Mouse (Mus musculus): Measurements from ENCODE around the gene Serpina5. TPM values are rescaled to one million over a fixed set of nuclear protein-coding genes. Genes with fewer than 3 reads are reported as not detected.

Serpina5 gene
- polyA plus RNA-seq, 1 experiment from 2014 or later: not detected

Other genes with a start within 250 kb of the Serpina5 start
- gene Serpina1a, start 237.6 kb upstream of the Serpina5 start, polyA plus RNA-seq (2014; fragmentation: Nextera tagmentation; extraction: Ambion mirVana): not detected in 2 replicates
- gene Serpina1c, start 196.2 kb upstream of the Serpina5 start, polyA plus RNA-seq (2014; fragmentation: Nextera tagmentation; extraction: Ambion mirVana): not detected in 2 replicates
- gene Serpina1e, start 142.1 kb upstream of the Serpina5 start, polyA plus RNA-seq (2014; fragmentation: Nextera tagmentation; extraction: Ambion mirVana): not detected in 2 replicates
- gene Serpina11, start 111.2 kb upstream of the Serpina5 start, polyA plus RNA-seq (2014; fragmentation: Nextera tagmentation; extraction: Ambion mirVana): not detected in 2 replicates
- not detected in 2 replicates for gene Serpina9, start 87.4 kb upstream of the Serpina5 start, polyA plus RNA-seq (2014; fragmentation: Nextera tagmentation; extraction: Ambion mirVana)
- gene Serpina12, start 56.7 kb upstream of the Serpina5 start, polyA plus RNA-seq (2014; fragmentation: Nextera tagmentation; extraction: Ambion mirVana): not detected in 2 replicates
- not detected in 2 replicates for gene Serpina3a, start 11.6 kb downstream of the Serpina5 start, polyA plus RNA-seq (2014; fragmentation: Nextera tagmentation; extraction: Ambion mirVana)
- gene Serpina3b, start 26.9 kb downstream of the Serpina5 start, polyA plus RNA-seq (2014; fragmentation: Nextera tagmentation; extraction: Ambion mirVana): not detected in 2 replicates
- gene Serpina3c, start 52.8 kb downstream of the Serpina5 start, polyA plus RNA-seq (2014; fragmentation: Nextera tagmentation; extraction: Ambion mirVana): not detected in 2 replicates
- 0.43 TPM in 1 of 2 replicates, not detected in the other for gene Serpina3f, start 113.4 kb downstream of the Serpina5 start, polyA plus RNA-seq (2014; fragmentation: Nextera tagmentation; extraction: Ambion mirVana)
- gene Serpina3g, start 135.1 kb downstream of the Serpina5 start, polyA plus RNA-seq (2014; fragmentation: Nextera tagmentation; extraction: Ambion mirVana): 0.45 and 1.5 TPM in 2 replicates
- not detected in 2 replicates for gene Serpina3i, start 162.0 kb downstream of the Serpina5 start, polyA plus RNA-seq (2014; fragmentation: Nextera tagmentation; extraction: Ambion mirVana)
- not detected in 2 replicates for gene Serpina3j, start 213.4 kb downstream of the Serpina5 start, polyA plus RNA-seq (2014; fragmentation: Nextera tagmentation; extraction: Ambion mirVana)
- not detected in 2 replicates for gene Serpina3k, start 237.4 kb downstream of the Serpina5 start, polyA plus RNA-seq (2014; fragmentation: Nextera tagmentation; extraction: Ambion mirVana)
- gene Serpina3m, start 237.4 kb downstream of the Serpina5 start, polyA plus RNA-seq (2014; fragmentation: Nextera tagmentation; extraction: Ambion mirVana): not detected in 2 replicates

All from midbrain, embryonic 14.5 days (tissue).